Mouse (Mus musculus) ES-CJ7 (cell line): Measurements from ENCODE around the gene Epb41l2.

Experiments used
- DNase-seq: peaks from one replicate; pipeline ENCODE4 v3.0.0; 2011; ENCODE audit warnings: low read depth, low spot score

Epb41l2 gene

DNA sequence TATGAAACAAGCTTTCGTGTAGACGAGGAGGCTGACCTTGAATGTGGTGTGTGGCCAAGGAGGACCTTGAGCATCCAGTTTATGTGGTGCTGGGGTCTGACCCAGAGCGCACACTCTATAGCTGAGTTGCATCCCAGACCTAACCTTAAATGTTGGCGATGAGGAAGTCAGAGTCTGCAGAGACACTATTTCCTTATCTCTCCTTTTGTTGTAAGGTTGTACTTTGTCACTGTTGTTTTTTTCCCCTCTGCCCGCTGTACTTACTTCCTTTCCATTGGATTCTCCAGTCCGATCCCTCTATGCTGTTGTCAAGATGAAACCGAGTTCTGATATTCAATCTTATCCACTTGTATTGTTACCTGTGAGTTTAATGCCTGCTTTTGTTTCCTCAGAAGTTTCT lies 5.6 kb downstream of the Epb41l2 start:
- DNase-seq: no peak

DNA sequence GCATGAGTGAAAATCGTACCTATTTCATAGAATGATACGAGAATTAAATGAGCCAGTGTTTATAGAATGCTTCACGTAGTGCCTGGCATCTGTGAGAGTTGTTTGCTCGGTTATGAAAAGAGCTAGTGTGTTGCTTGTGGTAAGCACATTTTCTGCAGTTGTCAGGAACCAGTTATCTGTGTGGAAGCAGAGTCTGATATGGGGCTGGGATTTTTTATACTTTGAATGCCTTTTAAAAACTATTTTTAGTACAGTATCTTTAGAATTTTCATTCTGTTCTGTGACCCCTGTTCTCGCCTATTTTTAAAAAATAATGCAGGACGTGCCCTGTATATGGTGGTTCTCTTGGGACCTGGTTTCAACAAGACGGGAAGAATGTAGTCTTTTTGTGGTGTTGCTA lies 6.1 kb downstream of the Epb41l2 start:
- no peak for DNase-seq

DNA sequence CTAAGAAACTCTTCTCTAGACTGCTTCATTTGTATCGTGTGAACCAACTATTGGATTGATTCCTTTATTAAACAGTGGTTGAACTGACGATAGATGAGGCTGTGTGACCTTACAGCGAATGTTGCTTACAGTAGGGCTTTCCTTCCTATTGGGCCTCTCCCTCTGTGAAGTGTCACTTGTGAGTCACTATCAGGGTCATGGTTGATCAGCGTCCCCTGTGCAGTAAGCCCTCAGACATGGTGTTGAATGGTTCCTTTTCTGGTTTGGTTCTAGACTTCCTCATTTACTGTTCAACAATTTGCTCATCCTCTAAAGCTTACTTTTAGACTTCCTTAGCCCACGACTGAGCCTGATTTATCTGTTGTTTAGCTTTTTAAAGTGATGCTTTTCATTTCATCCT lies 7.1 kb downstream of the Epb41l2 start:
- no peak for DNase-seq

DNA sequence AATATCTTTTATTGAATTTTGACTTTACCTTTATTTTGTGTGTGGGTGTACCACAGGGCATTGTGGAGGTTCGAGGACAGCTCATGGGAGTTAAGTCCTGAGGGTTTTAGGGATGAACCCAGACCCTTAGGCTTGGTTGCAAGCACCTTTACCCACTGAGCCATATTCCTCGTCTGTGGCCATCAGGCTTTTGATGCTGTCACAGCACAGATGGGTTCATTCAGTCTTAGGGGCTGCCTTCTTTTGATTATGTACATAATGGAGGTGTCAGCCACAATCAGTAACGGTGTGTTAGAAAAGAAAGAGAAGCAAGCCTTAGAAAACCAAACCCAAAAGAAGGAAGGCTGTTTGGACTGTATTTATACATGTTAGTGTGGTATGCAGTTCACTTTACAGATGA lies 9.3 kb downstream of the Epb41l2 start:
- DNase-seq: no peak

DNA sequence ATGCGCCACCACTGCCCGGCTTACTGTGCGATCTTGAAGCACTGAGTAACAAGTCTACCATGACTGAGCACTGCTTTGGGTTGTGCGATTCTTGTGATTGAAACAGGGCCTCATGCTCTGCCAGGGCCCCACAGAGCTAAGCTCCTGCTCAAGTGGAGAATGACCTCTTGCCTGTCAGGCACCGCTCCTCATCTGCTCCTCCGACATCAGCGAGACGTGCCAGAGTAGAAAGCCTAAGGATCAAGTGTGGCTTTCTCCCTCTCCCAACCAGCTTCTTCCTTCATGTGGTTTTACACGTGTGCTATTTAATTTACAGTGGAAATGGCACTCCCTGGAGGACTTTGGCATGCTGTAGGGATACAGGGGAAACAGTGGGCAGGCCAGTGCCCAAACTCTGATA lies 10.1 kb downstream of the Epb41l2 start:
- no peak for DNase-seq

DNA sequence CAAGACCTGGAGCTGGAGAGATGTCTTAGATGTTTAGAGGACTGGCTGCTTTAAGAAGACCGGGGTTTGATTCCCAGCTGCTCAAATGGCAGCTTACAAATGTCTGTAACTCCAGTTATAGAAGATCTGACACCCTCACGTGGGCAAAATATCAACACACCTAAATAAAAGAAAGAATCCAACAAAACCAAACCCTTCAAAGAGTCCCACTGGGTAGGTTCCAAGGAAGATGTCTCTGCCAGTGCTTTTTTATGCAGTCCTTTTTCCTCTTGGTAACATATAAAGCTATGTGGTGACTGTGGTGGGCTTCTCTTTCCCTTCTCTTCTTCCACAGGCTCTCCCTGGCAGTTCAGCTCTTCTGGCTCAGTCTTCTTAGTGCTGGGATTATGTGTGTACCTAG lies 11.7 kb downstream of the Epb41l2 start:
- DNase-seq: no peak

DNA sequence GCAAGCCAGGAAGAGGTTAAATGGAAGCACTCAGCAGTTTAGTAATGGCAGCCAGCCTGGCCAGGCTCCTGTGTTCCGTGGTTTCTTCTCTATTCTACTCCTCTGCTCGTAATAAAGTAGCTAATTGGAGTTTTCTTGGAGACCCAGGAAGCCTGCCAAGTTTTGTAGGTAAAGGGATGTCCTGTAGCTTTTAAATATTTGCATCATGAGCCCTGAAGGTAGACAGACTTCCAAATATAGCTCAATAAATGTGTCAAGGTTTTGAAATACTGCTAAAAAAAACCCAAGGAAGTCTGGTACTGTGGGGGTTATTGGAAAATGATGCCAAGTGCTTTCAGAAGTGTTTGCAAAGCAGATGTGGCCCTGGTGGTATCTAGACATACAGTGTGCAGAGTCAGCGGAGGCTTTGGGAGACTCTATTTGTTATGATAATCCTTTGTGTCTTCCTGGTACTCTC lies 12.3 kb downstream of the Epb41l2 start:
- no peak for DNase-seq

DNA sequence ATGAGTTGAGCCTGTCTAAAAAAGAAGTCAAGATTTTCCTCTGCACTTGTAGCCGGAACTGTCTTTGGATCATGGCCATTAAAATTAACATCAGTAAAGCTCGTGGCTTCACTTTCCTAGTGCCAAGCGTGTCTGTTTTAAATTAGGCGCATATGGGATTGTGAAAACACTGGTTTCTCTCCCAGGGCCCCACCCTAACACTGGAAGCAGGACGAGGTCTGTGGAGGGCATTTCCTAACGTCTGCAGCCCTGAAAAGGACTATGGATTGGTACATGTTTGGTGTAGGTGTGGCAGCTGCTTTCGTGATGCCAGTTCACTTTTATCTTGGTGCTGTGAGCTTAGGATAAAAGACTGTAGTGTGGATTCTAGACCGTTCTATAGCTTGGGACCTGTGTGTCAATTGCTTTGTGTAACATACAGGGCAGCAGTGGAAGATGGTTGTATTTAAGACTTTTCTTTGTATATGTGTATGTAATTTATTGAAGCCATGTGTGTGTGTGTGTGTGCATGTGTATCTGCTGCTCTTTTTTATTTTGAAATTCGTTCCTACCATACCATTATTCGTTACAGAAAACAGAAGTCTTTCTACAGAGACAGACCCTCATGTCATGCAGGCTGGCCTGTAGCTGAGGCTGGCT lies 13.0 kb downstream of the Epb41l2 start:
- DNase-seq: no peak

DNA sequence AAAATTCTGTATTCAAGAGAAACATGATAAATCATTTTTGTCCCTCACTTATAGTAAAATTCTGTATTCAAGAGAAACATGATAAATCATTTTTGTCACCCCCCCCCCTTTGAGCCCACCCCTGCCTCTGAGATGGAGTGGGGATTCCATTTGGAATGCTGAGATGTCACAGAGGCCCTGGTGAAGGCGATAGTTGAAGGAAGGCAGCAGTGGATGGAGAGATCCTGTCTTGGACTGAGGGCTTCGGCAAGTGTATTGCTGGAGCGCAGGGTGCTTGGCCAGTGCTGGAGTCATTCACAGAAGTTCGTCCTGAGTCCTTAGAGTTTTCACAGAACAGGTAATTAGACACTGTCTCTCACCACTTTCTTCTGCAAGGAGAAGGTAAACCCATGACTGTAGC lies 15.4 kb downstream of the Epb41l2 start:
- no peak for DNase-seq

DNA sequence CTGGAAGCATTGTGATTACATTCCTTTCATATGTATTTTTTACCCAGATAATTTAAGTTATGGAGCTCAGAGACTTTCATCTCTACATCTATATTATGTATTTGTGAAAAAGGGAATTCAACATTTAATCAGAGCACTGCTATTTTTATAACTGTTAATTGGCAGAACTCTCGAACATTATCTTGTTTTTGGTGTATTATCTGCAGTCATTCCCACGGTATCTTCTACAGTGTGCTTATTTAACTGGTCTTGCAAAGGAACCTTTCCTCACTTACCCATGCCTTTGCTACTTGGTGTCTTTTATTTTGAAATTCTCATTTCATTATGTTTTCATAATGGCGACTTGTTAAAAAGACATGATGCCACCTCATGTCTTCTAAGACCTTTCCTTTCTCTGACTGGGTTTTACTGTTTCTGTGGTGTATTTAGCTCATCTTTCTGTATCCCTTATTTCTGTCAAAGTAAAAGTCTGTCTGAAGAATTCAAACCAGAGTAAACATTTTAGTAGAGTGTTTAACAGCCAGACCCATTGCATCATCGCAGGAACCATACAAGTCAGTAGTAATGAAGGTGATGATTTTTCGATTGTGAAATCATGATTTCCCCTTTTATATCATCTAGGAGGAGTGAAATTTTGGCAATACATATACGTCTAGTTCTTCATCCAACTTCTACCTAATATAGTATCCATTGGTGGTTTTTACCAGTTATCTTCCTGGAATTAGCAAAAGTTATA lies 21.3 kb downstream of the Epb41l2 start:
- DNase-seq: no peak

DNA sequence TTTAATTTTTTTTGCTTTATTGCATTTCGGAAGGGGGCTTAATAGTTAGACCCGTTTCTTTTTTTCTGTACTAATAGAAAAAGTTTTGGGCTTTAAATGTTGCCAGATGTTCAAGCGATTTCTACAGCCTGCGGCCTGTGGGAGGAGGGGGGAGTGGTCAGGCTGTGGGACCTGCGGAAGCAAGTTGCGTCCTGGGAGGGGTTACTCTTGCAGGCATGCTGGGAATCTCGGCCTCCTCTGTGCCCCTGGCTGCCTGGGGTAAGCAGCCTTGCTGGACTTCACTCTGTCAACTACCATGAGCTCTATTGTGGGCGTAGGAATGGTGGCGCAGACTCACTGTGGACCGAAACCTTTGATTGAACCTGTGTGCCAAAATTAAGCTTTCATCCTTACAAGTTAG lies 22.4 kb downstream of the Epb41l2 start:
- DNase-seq: peak; percentile 86

DNA sequence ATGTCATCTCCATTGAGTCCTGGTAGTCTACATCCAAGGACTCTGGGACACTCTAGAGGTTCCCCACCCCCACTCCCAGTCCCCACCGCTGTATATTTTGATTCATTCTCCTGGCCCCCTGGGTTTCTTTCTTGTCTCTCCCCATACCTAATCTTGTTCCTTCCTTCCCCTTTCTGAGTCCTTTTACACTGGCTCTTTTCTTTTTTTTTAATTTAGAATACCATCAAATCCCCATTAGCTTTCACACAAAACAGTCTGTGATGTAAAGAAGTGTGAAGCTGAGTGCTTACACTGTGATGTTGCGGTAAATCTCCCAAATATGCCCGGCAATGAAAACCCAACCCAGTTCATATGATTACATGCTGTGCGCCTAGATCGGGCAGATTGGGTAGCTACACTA lies 23.6 kb downstream of the Epb41l2 start:
- DNase-seq: peak; percentile 35

DNA sequence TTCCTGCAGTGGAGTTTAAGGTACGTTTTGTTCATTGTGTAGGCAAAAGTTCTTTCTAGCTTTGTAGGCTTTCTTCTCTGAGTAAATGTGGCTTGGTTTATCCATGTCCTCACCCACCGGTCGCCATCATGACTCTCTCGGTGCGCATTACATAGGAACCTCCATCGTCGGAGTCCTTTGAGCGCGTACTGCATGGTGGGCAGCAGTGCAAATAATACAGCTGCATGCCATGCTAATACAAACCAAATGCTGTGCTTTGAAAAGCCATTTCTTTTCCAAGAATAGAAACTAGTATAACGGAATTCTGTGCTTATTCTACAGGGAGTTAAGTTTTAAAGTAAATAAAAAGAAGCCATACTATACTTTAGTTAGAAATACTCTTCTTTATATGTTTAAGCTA lies 24.8 kb downstream of the Epb41l2 start:
- no peak for DNase-seq

DNA sequence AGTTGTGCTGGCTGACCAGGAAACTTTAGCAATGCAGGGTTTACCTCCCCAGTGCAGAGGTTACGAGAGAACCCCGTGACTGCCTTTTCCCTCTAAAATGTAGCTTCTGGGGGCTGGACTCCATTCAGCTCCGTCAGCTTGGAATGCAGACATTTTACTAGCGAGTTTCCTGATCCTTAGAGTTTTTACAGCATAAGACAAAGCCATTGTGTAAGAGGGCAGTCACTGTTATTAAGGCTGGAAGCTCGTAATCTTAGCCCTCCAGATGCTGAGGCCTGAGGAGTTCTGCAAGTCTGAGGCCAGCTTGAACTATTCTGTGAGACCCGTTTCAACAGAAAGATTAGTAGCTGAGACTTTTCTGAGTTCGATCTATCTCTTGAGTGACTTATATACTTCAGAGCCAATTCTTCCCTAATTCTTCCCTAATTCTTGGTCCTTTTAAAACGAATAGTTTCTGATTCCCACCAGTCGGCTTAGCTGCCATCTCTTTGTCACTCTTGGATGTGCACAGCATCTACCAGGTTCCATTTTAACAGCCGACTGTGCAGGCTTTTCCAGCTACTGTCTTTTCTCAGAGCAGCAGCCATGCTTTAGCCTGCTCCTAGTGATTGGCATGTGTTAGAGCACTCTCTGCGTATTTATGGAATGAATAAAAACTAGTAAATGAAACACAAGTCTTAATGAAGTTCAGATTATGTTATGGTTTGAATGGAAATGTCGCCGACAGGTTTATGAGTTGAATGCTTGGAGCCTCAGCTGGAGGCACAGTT lies 26.4 kb downstream of the Epb41l2 start:
- no peak for DNase-seq

DNA sequence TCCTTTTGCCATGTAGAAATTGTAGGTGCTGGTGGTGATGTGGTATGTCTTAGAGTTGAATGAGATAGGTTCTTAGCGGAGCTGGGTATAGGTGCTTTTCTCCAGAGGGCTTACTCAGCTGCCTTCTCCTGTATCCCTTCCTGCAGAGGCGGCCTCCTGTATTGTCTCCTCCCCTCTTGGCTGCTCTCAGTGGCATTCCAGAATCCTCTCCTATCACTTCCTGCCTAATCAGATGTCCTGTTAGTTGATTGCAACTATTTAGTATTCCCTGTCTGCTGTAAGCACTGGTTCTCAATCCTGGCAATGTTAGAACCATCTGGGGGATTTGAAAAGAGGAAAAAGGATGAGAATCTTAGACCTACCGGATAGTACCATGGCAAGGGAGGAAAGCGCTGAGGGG lies 27.3 kb downstream of the Epb41l2 start:
- no peak for DNase-seq

DNA sequence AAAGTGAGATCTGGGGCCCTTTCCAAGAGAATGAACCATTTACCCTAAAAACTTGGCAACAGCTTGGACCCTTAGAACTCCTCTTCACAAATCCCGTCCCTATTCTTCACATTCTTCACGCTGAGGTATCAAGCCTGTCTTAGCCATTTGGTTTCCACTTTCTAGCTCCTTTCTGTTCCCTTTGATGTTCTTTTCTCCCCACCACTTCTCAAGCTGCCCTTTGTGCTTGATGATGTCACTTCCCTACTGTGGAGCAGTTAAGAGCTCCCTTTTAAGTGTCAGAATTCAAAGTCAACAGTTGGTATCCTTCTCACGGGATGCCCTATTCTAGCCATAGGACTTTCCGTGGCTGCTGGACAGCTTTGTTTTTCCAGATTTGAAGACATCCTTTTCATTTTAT lies 27.7 kb downstream of the Epb41l2 start:
- no peak for DNase-seq

DNA sequence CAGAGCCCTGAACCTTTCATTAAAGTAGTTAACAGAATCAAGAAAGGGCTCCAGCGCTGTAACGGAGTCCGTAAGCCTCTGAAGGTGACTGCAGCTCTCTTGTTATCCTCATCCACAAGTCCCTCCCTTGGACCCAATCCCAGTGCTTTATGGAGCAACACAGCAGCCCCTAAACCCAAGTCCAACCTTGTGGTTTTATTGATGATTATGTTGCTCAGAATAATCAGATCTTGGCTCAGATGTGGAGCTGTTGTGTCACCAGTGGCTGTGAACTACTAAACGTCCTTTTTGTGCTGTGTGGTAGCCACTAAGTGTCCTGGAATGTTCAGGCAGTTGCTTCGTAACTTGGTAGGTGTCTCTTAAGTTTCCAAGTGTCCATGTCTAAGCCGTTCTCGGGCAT lies 33.2 kb downstream of the Epb41l2 start:
- no peak for DNase-seq

DNA sequence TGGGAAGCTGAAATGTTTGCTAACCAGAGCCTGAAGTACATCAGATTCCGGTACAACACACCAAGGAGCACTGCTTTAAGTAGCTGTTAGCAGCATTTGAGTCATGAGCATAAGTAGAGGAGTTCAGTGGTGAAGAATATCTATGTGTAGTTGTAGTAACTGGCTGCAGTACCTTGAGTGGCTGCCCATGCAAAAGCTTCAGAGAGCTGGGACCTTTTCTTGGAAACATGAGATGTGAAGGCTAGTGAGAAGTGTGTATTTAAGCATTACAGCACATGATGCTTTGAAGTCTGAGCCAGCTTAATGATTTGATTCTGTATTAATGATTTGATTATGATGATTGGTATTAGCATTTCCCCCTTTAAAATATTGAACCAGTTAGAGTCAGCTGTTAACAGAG lies 34.1 kb downstream of the Epb41l2 start:
- DNase-seq: no peak

DNA sequence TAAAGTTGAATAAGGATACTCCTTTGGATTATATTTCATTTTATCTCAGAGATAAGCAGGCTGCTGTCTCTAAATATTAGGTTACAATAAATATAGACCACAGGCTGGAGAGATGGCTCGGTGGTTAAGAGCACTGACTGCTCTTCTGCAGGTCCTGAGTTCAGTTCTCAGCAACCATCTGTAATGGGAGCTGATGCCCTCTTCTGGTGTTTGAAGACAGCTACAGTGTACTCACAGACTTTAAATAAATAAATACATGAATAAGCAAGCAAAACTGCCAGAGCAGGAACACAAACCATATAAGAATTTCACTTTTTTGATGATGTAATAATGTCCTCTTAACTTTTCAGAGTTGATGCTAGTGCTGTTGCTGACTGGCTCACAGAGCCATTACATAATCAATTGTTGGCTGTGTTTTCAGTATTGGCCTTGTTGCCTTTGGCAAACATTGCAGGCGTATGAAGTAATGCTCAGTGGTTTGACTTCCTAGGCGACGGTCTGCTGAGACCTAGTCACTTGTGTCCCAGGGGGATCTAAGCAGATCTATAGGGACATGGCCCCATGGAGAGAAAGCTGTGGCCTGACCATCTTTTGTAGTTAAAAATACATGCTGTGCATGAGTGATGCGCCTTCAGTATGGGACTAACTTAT lies 35.8 kb downstream of the Epb41l2 start:
- no peak for DNase-seq

DNA sequence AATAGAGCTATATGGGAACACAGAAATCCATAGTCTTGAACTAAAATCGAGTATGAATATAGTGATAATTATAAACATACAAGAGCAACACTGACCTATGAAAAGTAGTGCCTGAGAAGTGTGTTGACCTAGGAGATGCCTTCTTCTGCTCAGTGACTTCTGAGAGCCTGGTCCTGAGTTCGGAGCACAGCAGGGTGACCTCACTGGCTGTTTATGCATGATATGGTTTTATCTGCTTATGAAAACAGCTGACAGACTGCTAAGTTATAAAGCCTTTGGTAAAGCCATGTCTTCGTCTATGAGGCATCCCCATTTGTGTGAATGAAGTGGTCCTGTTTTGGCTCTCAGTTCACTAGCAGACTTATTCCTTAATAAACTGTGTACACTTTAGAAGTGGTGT lies 37.3 kb downstream of the Epb41l2 start:
- DNase-seq: no peak

DNA sequence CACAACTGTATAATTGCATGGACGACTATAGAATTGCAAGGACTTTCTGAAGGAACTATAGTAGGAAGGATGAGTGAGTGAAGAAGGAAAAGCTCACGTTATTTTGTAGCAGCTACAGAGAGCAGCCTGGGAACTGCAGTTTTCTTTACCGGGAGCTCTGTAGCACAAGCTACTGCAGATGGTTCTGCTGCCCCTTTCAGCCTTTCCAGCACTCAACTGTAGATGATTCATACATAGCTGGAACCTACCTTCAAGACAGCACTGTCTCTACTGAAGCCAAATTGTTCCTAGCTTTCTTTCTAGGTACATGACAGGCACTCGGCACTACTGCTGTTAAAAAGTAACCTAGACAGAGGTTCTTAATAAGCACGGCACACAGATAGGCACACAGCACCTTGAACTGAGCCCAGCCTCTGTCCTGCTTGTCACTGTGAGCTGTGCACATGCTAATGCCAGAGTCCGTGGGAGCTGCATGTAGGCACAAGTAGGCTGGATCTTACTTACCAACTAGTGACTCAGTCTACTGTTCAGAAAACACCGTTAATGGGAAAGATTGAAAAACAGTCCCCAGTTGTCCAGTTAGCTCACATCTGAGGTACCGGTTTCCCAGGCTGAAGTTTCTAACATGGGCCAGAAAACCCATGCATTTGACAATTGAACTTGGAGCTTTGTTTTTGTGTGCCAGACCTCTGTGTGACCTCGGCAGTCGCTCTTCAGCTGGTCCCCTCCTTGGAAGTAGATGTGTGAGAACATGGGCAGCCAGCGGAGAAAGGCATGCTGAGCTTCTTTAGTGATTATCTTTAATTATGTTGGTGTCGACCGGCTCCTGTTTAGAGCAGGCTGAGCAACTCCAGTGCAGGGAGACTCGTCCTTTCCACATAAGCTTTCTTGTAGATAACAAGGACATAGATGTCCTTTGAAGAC lies 38.4 kb downstream of the Epb41l2 start:
- DNase-seq: no peak
